Mouse (Mus musculus): Measurements from ENCODE around the gene Ttll4. TPM values are rescaled to one million over a fixed set of nuclear protein-coding genes. Genes with fewer than 3 reads are reported as not detected.

Ttll4 gene
- 10.1 and 11.0 TPM in 2 replicates for polyA plus RNA-seq (2015; fragmentation: Nextera tagmentation; extraction: Ambion mirVana)

DNA sequence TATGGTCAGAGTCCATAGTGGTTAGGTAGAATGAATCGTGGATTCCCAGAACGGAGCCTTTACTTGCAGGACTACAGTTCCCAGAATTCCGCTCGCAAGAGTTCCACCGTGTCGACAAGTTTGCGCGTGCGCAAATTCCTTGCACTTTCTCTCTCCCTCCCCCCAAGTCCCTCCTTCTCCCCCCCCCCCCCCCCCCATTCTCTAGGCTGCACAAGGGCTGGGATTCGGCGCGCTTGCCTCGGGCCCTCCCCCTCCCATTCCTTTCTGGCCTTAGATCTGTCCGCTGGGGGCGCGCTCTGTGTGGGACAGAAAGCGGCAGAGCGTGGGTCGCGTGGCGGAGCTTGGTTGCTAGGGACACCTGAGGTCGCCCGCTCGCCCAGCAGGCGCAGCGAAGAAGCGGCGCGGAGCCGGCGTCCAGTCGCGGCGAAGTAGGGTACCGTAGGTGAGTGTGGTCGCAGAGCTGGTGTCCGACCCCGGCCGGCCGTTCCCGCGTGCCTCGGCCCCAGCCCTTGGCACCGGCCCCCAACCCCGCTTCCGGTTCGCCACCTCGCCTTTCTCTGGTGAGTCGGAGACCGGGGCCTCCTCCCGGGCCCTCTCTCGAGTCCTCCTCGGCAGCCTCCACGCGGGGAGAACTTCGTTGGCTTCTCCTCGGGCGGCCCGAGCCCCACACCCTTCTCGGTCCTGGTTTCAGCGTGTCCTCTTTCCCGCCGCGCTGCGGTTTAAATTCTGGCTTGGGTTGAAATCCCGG, at the start of gene Ttll4:
Gene Ttll4 (plus strand): TSS at position 298 of the 748 bp plus-strand sequence.
- Histone ChIP-seq H3K27ac (peak within 1 kb of the TSS; percentile 84), H3K4me3 (replicated peaks) (peak within 1 kb of the TSS; percentile 83), H3K4me1 (replicated peaks) (0 out of 2 replicates have a peak, but pooled peaks cover 4% of the 10 kb centered on the region), H3K36me3 (no peaks in the 10 kb centered on the region), H3K4me2 (replicated peaks) (peak within 1 kb of the TSS; percentile 62), H3K27me3 (replicated peaks) (no peaks in the 10 kb centered on the region), H3K9me3 (no peaks in the 10 kb centered on the region), H3K9ac (peak within 1 kb of the TSS; percentile 88)
- peak; percentile 100 for ATAC-seq
- WGBS = 1% methylated on average over 66 of the region's 66 CpGs

DNA sequence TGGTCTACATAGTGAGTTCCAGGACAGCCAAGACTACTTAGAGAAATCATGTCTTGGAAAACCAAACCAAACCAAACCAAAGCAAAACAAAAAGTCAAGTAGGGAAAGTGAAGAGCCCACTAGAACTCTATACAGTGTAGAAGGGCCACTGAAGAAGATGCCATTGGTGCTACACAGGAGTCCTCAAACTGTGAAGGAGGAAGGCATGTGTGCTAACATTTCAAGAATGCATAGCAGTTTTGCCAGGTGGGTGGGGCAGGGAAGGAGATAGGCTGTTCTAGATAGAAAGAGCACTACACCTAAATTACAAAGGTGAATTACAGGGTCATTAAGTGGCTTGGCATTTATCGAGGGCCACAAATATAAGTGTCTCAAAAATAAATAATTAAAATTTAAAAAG, 37.4 kb upstream of the Ttll4 start:
- ATAC-seq = no peak
- H3K9me3 ChIP-seq = no peaks in the 10 kb centered on the region
- no peaks in the 10 kb centered on the region for H3K27me3 ChIP-seq (replicated peaks)
- H3K4me2 ChIP-seq (replicated peaks) = no peak overlapping the region
- no peaks in the 10 kb centered on the region for H3K36me3 ChIP-seq
- H3K4me1 ChIP-seq (replicated peaks) = no peaks in the 10 kb centered on the region
- no peak overlapping the region for H3K9ac ChIP-seq
- H3K27ac ChIP-seq = no peak overlapping the region
- no peak overlapping the region for H3K4me3 ChIP-seq (replicated peaks)
- WGBS = 85% methylated on average over 1 of the region's 1 CpGs

DNA sequence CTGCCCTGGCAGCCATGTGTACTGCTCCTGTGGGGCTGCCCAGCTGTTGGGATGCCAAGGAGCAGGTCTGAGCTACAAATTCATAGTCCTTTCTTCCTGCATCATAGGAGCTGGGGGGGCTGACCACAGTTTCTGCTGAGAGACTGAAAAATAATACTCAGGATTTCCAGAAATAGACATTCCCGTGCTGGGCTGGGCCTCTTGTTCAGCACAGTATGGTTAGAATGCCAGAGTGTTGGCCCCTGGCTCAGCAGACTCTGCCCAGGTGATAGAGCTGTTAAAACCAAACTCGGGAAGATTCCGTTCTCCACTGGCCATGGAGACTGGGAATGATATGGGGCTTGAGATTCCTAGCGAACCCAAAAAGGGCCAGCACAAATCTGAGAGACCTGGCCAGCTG, 35.5 kb upstream of the Ttll4 start:
- Histone ChIP-seq H3K4me3 (replicated peaks) (no peak overlapping the region), H3K27me3 (replicated peaks) (no peaks in the 10 kb centered on the region), H3K9me3 (no peaks in the 10 kb centered on the region), H3K36me3 (no peaks in the 10 kb centered on the region), H3K4me1 (replicated peaks) (no peaks in the 10 kb centered on the region), H3K9ac (no peak overlapping the region), H3K4me2 (replicated peaks) (no peak overlapping the region), H3K27ac (no peak overlapping the region)
- 88% methylated on average over 4 of the region's 4 CpGs for WGBS
- no peak for ATAC-seq

DNA sequence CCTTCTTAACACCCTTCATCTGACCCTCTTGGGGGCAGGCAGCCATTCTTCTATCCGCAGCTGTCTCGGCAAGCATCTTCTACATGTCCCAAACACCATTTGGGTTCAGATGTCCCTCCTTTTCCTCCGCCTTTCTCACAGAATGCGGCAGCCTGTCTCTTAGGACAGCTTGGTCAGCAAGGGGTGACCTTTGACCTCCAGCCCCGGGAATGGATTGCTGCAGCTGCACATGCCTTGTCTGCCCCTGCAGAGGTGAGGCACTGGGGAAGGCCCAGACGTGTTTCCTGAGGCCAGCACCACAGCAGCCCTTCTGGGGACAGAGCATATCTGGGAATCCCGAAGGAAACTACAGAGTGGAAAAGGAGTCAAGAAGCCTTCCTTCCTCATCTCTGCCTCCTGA, 33.5 kb upstream of the Ttll4 start:
- no peak overlapping the region for H3K27ac ChIP-seq
- no peaks in the 10 kb centered on the region for H3K27me3 ChIP-seq (replicated peaks)
- WGBS = 42% methylated on average over 7 of the region's 7 CpGs
- ATAC-seq = no peak
- no peaks in the 10 kb centered on the region for H3K4me1 ChIP-seq (replicated peaks)
- H3K9me3 ChIP-seq = no peaks in the 10 kb centered on the region
- no peak overlapping the region for H3K4me3 ChIP-seq (replicated peaks)
- no peak overlapping the region for H3K4me2 ChIP-seq (replicated peaks)
- no peak overlapping the region for H3K9ac ChIP-seq
- no peaks in the 10 kb centered on the region for H3K36me3 ChIP-seq

DNA sequence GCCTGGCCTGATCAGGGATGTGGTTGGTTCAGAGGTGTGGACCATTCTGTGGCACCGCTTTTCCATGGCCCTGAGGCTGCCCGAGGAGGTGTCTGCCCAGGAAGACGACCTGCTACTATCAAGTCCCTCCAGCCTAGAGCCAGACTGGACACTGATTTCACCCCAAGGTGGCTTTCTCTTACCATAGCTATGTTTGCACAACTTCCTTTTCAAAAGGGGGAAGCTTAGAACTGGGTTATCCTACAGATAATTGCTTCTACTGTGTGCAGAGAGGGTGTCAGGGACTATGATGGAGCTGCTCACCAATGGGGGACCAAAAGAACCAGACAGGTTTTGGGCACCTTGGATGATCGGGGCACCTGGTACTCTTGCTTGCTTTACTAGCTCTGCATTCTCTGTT, 28.8 kb upstream of the Ttll4 start:
- H3K27ac ChIP-seq = no peak overlapping the region
- no peak for ATAC-seq
- no peaks in the 10 kb centered on the region for H3K9me3 ChIP-seq
- no peak overlapping the region for H3K9ac ChIP-seq
- no peak overlapping the region for H3K4me3 ChIP-seq (replicated peaks)
- 86% methylated on average over 4 of the region's 4 CpGs for WGBS
- H3K36me3 ChIP-seq = no peaks in the 10 kb centered on the region
- H3K27me3 ChIP-seq (replicated peaks) = no peaks in the 10 kb centered on the region
- no peak overlapping the region for H3K4me2 ChIP-seq (replicated peaks)
- H3K4me1 ChIP-seq (replicated peaks) = no peaks in the 10 kb centered on the region

DNA sequence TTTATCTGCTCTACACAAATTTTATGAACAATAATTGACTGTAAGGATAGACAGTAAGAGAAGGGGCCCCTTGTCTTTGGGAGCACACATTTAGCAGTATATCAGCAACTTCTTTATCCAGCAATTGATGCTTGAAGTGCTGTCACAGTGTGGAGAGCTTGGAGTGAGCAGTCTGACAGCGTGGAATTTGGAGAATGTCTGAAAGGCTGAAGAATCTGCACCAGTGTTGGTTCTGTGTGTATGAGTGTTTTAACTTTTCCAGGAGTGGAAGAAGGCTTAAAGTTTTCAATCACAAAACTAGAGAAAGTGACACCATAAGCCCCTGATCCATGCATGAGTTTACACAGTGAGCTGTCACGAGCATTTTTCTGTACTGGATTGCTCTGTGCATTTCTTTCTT, 18.0 kb upstream of the Ttll4 start:
- no peak overlapping the region for H3K27ac ChIP-seq
- H3K4me2 ChIP-seq (replicated peaks) = no peak overlapping the region
- H3K4me3 ChIP-seq (replicated peaks) = no peak overlapping the region
- no peak for ATAC-seq
- H3K36me3 ChIP-seq = no peaks in the 10 kb centered on the region
- no peak overlapping the region for H3K9ac ChIP-seq
- no peaks in the 10 kb centered on the region for H3K27me3 ChIP-seq (replicated peaks)
- 70% methylated on average over 2 of the region's 2 CpGs for WGBS
- H3K4me1 ChIP-seq (replicated peaks) = no peaks in the 10 kb centered on the region
- H3K9me3 ChIP-seq = no peaks in the 10 kb centered on the region

DNA sequence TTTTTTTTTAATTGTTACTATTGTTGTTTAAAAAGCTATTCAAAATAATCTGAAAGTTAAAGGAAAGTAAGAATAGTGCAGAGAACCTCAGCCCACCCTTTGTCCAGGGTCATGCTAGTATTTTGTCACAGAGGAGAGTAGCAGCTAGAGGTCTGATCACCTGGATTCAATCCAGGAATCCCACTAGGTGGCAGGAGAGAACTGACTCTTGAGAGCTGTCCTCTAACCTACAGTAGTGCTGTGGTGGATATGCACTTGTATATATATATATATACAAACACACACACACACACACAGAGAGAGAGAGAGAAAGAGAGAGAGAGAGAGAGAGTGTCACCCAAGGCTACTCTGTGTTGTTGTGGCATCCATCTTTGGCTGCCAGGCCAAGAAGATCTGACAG, 17.6 kb upstream of the Ttll4 start:
- Histone ChIP-seq H3K9ac (no peak overlapping the region), H3K4me2 (replicated peaks) (no peak overlapping the region), H3K9me3 (no peaks in the 10 kb centered on the region), H3K36me3 (no peaks in the 10 kb centered on the region), H3K27me3 (replicated peaks) (no peaks in the 10 kb centered on the region), H3K27ac (no peak overlapping the region), H3K4me3 (replicated peaks) (no peak overlapping the region), H3K4me1 (replicated peaks) (no peaks in the 10 kb centered on the region)
- ATAC-seq = no peak

DNA sequence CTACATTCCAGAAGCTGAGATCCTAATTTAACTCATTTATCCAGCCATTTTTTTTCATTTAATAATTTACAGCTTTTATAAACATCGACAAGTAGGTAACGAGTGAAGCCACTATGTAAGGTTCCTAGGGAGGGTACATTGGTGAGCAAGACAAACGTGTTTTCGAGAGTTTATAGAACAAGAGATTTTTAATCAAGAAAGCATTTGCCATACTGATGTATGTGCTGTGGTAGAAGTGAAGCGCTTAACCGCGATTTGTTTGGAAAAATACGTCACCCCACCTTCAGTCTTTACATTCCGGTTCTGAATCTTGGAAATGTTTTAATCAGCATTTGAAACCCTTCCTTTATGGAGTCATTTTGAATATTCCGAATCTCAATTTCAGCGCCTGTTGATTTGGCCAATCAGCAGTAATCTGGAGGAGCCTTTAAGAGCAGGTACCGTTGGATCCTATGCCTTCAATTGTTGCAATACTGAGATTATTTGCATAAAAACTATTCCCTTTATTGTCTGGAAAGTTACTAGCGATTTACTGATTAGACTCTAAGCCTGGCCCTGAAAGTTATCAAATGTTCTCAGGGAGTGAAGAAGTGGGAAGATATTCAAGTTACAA, 814 bp downstream of the Ttll4 start:
- no peak overlapping the region for H3K27ac ChIP-seq
- 4% methylated on average over 13 of the region's 13 CpGs for WGBS
- no peaks in the 10 kb centered on the region for H3K9me3 ChIP-seq
- H3K27me3 ChIP-seq (replicated peaks) = no peaks in the 10 kb centered on the region
- H3K4me1 ChIP-seq (replicated peaks) = 0 out of 2 replicates have a peak, but pooled peaks cover 4% of the 10 kb centered on the region
- H3K4me2 ChIP-seq (replicated peaks) = peak overlapping the region; percentile 62
- H3K9ac ChIP-seq = peak overlapping the region; percentile 88
- H3K36me3 ChIP-seq = no peaks in the 10 kb centered on the region
- H3K4me3 ChIP-seq (replicated peaks) = peak overlapping the region; percentile 83
- ATAC-seq = peak; percentile 4; the same call in 1 of the 2 replicates

DNA sequence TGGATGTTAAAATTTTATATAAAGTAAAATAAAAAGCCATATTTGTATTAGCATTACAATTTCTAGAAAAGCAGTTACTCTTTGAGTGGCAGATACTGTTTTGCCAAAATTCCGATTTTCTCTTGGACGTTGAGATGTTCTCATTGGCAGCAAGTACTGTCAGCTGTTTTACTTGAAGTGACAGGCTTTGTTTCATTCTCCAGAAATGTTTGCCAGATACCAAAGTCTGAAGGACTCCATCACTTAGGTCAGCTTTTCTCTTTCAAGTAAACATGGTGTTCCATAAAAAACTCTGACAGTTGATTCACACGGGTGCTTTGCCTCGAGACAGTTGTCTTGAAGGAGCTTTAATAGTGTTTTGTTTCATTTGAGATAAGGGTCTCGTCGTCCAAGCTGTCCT, 3.6 kb downstream of the Ttll4 start:
- 42% methylated on average over 6 of the region's 6 CpGs for WGBS

DNA sequence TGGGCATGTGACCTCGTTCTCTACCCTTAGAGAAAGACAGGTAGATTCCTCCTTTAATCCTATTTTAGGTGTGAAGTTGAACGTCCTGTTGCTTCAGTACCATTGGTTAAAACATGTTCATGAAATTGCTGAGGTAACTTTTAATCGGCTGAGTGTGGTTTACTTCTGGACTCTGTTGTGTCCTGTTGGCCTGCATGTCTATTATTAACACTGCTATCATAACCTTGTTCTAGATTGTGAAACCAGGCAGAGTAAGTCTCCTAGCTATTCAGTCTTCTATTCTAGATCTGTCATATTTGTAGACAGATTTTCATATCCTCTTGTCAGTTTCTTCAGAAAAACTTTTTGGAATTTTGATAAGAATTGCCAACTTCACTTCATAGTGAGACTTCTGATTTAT, 6.8 kb downstream of the Ttll4 start:
- WGBS = 88% methylated on average over 3 of the region's 3 CpGs
- H3K4me1 ChIP-seq (replicated peaks) = no peaks in the 10 kb centered on the region
- no peak overlapping the region for H3K27ac ChIP-seq
- H3K9ac ChIP-seq = no peak overlapping the region
- H3K9me3 ChIP-seq = no peaks in the 10 kb centered on the region
- no peaks in the 10 kb centered on the region for H3K27me3 ChIP-seq (replicated peaks)
- H3K36me3 ChIP-seq = no peaks in the 10 kb centered on the region; the same call in 1 of the 2 replicates
- no peak overlapping the region for H3K4me2 ChIP-seq (replicated peaks)
- no peak for ATAC-seq
- H3K4me3 ChIP-seq (replicated peaks) = no peak overlapping the region

More for the DNA sequence above, 3.6 kb downstream of the Ttll4 start:
- H3K9me3 ChIP-seq = no peaks in the 10 kb centered on the region
- H3K9ac ChIP-seq = no peak overlapping the region
- no peak overlapping the region for H3K4me2 ChIP-seq (replicated peaks)
- 0 out of 2 replicates have a peak, but pooled peaks cover 4% of the 10 kb centered on the region for H3K4me1 ChIP-seq (replicated peaks)
- H3K36me3 ChIP-seq = no peaks in the 10 kb centered on the region
- H3K27me3 ChIP-seq (replicated peaks) = no peaks in the 10 kb centered on the region
- no peak for ATAC-seq
- no peak overlapping the region for H3K4me3 ChIP-seq (replicated peaks)
- H3K27ac ChIP-seq = no peak overlapping the region

DNA sequence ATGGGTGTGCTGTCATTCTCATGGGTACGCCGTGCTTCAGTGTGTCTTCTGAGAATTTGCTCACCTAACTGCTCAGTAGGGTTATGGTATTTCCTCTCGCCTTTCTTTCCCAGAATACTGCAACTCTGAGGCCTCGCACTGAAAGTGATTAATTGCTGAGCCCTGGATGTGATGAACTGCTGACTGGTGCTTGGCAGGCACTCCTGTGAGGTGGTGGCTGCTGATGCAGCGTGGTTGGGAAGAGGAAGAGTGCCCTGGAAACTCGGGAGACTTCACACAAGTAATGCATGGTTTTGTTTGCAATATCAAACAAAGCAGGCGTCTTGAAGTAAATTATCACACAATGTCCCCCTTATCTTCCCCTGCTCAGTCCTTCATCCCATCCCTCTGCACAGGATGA, 11.2 kb downstream of the Ttll4 start:
- H3K27me3 ChIP-seq (replicated peaks) = no peaks in the 10 kb centered on the region
- WGBS = 78% methylated on average over 7 of the region's 7 CpGs
- no peak overlapping the region for H3K4me2 ChIP-seq (replicated peaks)
- no peaks in the 10 kb centered on the region; the same call in 1 of the 2 replicates for H3K36me3 ChIP-seq
- H3K4me3 ChIP-seq (replicated peaks) = no peak overlapping the region
- ATAC-seq = no peak
- H3K27ac ChIP-seq = no peak overlapping the region
- no peaks in the 10 kb centered on the region for H3K9me3 ChIP-seq
- no peak overlapping the region for H3K9ac ChIP-seq
- H3K4me1 ChIP-seq (replicated peaks) = no peaks in the 10 kb centered on the region

DNA sequence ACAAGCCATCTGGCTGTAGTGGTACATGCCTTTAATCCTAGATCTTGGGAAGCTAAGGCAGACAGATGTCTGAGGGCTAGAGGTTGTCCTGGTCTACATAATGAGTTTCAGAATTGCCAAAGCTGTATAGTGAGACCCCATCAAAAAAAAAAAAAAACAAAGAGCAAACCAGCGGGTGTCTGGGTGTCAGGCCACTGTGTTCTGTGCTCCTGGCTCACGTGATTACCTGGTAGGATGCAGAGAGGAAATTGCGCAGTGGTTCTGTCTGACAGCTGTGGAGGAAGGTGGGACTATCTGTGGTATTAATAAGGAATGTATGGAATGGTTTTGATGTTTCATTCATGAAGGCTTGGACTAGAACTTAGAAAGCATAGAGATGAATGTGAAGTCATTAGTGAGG, 15.3 kb downstream of the Ttll4 start:
- Histone ChIP-seq H3K9me3 (no peaks in the 10 kb centered on the region), H3K27ac (no peak overlapping the region), H3K9ac (no peak overlapping the region), H3K36me3 (peaks cover 13% of the 10 kb centered on the region), H3K4me2 (replicated peaks) (no peak overlapping the region), H3K4me3 (replicated peaks) (no peak overlapping the region), H3K27me3 (replicated peaks) (no peaks in the 10 kb centered on the region), H3K4me1 (replicated peaks) (no peaks in the 10 kb centered on the region)
- ATAC-seq = no peak
- WGBS = 90% methylated on average over 3 of the region's 3 CpGs

DNA sequence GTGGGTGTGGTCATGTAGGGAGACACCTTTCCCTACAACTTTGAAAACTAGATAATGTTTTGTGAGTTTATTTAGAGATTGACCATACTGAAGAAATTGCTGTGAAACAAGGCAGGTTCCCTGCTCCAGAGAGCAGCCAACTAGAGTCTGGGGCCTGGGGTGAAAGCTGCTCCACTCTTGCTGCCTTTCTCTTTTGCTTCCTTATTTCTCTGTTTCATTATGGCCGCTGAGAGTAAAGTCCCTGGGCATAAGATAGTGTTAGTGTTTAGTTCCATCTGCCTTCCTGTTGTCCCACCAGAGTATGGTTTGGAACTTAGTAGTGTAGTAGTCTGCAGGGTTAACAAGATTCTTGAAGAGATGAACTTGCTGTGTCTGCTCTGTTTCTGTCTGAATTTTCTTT, 16.3 kb downstream of the Ttll4 start:
- Histone ChIP-seq H3K36me3 (peaks cover 13% of the 10 kb centered on the region), H3K4me3 (replicated peaks) (no peak overlapping the region), H3K4me2 (replicated peaks) (no peak overlapping the region), H3K27me3 (replicated peaks) (no peaks in the 10 kb centered on the region), H3K9me3 (no peaks in the 10 kb centered on the region), H3K4me1 (replicated peaks) (no peaks in the 10 kb centered on the region), H3K27ac (no peak overlapping the region), H3K9ac (no peak overlapping the region)
- ATAC-seq = no peak
- 88% methylated on average over 1 of the region's 1 CpGs for WGBS
